Mouse (Mus musculus) bone marrow macrophage, adult 2 months (primary cell): ENCODE measurements around the gene Ctsw. TPM values are rescaled to one million over a fixed set of nuclear protein-coding genes. Genes with fewer than 3 reads are reported as not detected.
A peak's percentile ranks its signal among the peaks of the same experiment; 100 is the strongest.
"Not testable (repeated sequence)": the region's sequence is repeated elsewhere in the genome, so short reads cannot be mapped to it uniquely, and the experiment has no call there.

Experiments
- H3K27ac ChIP-seq: 2 replicates; pipeline ENCODE4 v1.5.1; 2012; ENCODE audit warnings: low read depth, low read length; ENCODE audit not compliant: insufficient read depth
- H3K4me1 ChIP-seq: 2 replicates; pipeline ENCODE4 v1.6.1; 2012; ENCODE audit warnings: low read length; ENCODE audit not compliant: control insufficient read depth, insufficient read depth
- H3K4me3 ChIP-seq: 2 replicates; pipeline ENCODE4 v1.5.1; 2012; ENCODE audit warnings: mild to moderate bottlenecking, low read length, moderate library complexity; ENCODE audit not compliant: insufficient read depth
- CTCF ChIP-seq: IDR thresholded peaks from 2 replicates; pipeline ENCODE4 v1.5.1; 2012; ENCODE audit warnings: low read depth, mild to moderate bottlenecking, low read length, moderate library complexity
- POLR2A ChIP-seq: IDR thresholded peaks from 2 replicates; pipeline ENCODE4 v1.6.1; 2012; ENCODE audit warnings: mild to moderate bottlenecking, low read depth, low read length, borderline replicate concordance
- polyA plus RNA-seq: library from polyadenylated mRNA; stranded (reverse); fragments of >200 nt; gene quantifications from 2 replicates; pipeline ENCODE4 v1.2.4, GENCODE M21; 2012; ENCODE audit not compliant: missing spikeins, insufficient read depth, insufficient read length

The Ctsw gene
- polyA plus RNA-seq, 1 experiment = not detected

- no peaks in the 10 kb centered on the region for H3K4me1 ChIP-seq
- TF ChIP-seq POLR2A = no peak
- no peak for TF ChIP-seq CTCF
- no peak overlapping the region for H3K4me3 ChIP-seq
- no peak overlapping the region for H3K27ac ChIP-seq
These were observed 32.1 kb upstream of the Ctsw start for GRCm38 (mm10) chr19:5500330-5500875.

- no peak overlapping the region for H3K4me3 ChIP-seq
- H3K4me1 ChIP-seq = peaks cover 3% of the 10 kb centered on the region
- H3K27ac ChIP-seq = no peak overlapping the region
- TF ChIP-seq POLR2A (no peak), CTCF (no peak)
These were observed 27.7 kb upstream of the Ctsw start for GRCm38 (mm10) chr19:5496052-5496370.

GRCm38 (mm10) chr19:5495353-5496051 is 27.2 kb upstream of the Ctsw start:
- no peak overlapping the region for H3K4me3 ChIP-seq
- TF ChIP-seq CTCF (no peak), POLR2A (no peak)
- H3K27ac ChIP-seq = no peak overlapping the region
- peaks cover 3% of the 10 kb centered on the region for H3K4me1 ChIP-seq

GRCm38 (mm10) chr19:5494314-5494713 is 26.0 kb upstream of the Ctsw start:
- Histone ChIP-seq H3K27ac (no peak overlapping the region), H3K4me1 (peaks cover 3% of the 10 kb centered on the region), H3K4me3 (no peak overlapping the region)
- TF ChIP-seq POLR2A (no peak), CTCF (no peak)

- H3K4me3 ChIP-seq, H3K27ac ChIP-seq, H3K4me1 ChIP-seq: not testable (repeated sequence)
These were observed 25.0 kb upstream of the Ctsw start for GRCm38 (mm10) chr19:5493301-5493721.

- TF ChIP-seq CTCF (no peak), POLR2A (no peak)
- Histone ChIP-seq H3K4me1 (peaks cover 3% of the 10 kb centered on the region), H3K4me3 (peak overlapping the region; percentile 86), H3K27ac (no peak overlapping the region)
These were observed 24.3 kb upstream of the Ctsw start for GRCm38 (mm10) chr19:5492641-5493040.

GRCm38 (mm10) chr19:5490898-5491708 is 22.8 kb upstream of the Ctsw start:
- Histone ChIP-seq H3K4me1 (peaks cover 12% of the 10 kb centered on the region), H3K4me3 (peak overlapping the region; percentile 86), H3K27ac (peak overlapping the region; percentile 97)
- 0 out of 2 replicates have a peak, but pooled peaks have one; percentile 45 for TF ChIP-seq POLR2A
- no peak for TF ChIP-seq CTCF

GRCm38 (mm10) chr19:5490313-5490897 is 22.1 kb upstream of the Ctsw start, which contains the start of gene Cfl1:
TSS of gene Cfl1 (plus strand) at chr19:5490455.
- Histone ChIP-seq H3K27ac (peak within 1 kb of the TSS; percentile 97), H3K4me3 (peak within 1 kb of the TSS; percentile 86), H3K4me1 (peaks cover 12% of the 10 kb centered on the region)
- TF ChIP-seq CTCF (no peak), POLR2A (peak; percentile 54; the same call in 1 of the 2 replicates)

GRCm38 (mm10) chr19:5489721-5490120 is 21.4 kb upstream of the Ctsw start:
- Histone ChIP-seq H3K27ac (peak overlapping the region; percentile 72), H3K4me1 (peaks cover 12% of the 10 kb centered on the region)
- H3K4me3 ChIP-seq = not testable (repeated sequence)

GRCm38 (mm10) chr19:5488878-5489571 is 20.7 kb upstream of the Ctsw start:
- TF ChIP-seq CTCF (no peak), POLR2A (no peak)
- Histone ChIP-seq H3K27ac (peak overlapping the region; percentile 72), H3K4me1 (peaks cover 12% of the 10 kb centered on the region)

More at GRCm38 (mm10) chr19:5488878-5489571, 20.7 kb upstream of the Ctsw start:
- peak overlapping the region; percentile 65 for H3K4me3 ChIP-seq
